Mouse (Mus musculus): Measurements from ENCODE around the gene Appbp2.

The Appbp2 gene

GRCm38 (mm10) chr11:85234990-85235841, at the start of gene Appbp2:
TSS of gene Appbp2 (minus strand) at chr11:85235130.
- peak; percentile 96 for DNase-seq (ENCODE audit: low read depth, low spot score)

GRCm38 (mm10) chr11:85281219-85281878, 46.4 kb upstream of the Appbp2 start:
- DNase-seq (ENCODE audit: low read depth, low spot score) = no peak

GRCm38 (mm10) chr11:85278175-85278574, 43.2 kb upstream of the Appbp2 start:
- no peak for DNase-seq (ENCODE audit: low read depth, low spot score)

GRCm38 (mm10) chr11:85277609-85278008, 42.7 kb upstream of the Appbp2 start:
- DNase-seq (ENCODE audit: low read depth, low spot score) = no peak

GRCm38 (mm10) chr11:85275151-85275550, 40.2 kb upstream of the Appbp2 start:
- DNase-seq (ENCODE audit: low read depth, low spot score) = no peak

GRCm38 (mm10) chr11:85273299-85273698, 38.4 kb upstream of the Appbp2 start:
- no peak for DNase-seq (ENCODE audit: low read depth, low spot score)

- DNase-seq (ENCODE audit: low read depth, low spot score) = peak; percentile 67
These were observed 35.7 kb upstream of the Appbp2 start for GRCm38 (mm10) chr11:85270631-85271030.

- DNase-seq (ENCODE audit: low read depth, low spot score) = no peak
These were observed 32.5 kb upstream of the Appbp2 start for GRCm38 (mm10) chr11:85267393-85267792.

- no peak for DNase-seq (ENCODE audit: low read depth, low spot score)
These were observed 29.7 kb upstream of the Appbp2 start for GRCm38 (mm10) chr11:85264635-85265034.

GRCm38 (mm10) chr11:85261192-85261591, 26.3 kb upstream of the Appbp2 start:
- peak; percentile 69 for DNase-seq (ENCODE audit: low read depth, low spot score)

GRCm38 (mm10) chr11:85258966-85259365, 24.0 kb upstream of the Appbp2 start:
- no peak for DNase-seq (ENCODE audit: low read depth, low spot score)

- DNase-seq (ENCODE audit: low read depth, low spot score) = no peak
These were observed 20.6 kb upstream of the Appbp2 start for GRCm38 (mm10) chr11:85255471-85256027.

- DNase-seq (ENCODE audit: low read depth, low spot score) = no peak
These were observed 18.7 kb upstream of the Appbp2 start for GRCm38 (mm10) chr11:85253641-85254040.

GRCm38 (mm10) chr11:85253006-85253405, 18.1 kb upstream of the Appbp2 start:
- no peak for DNase-seq (ENCODE audit: low read depth, low spot score)

- DNase-seq (ENCODE audit: low read depth, low spot score) = no peak
These were observed 17.0 kb upstream of the Appbp2 start for GRCm38 (mm10) chr11:85251955-85252354.

GRCm38 (mm10) chr11:85250467-85250866, 15.5 kb upstream of the Appbp2 start:
- DNase-seq (ENCODE audit: low read depth, low spot score) = no peak

- no peak for DNase-seq (ENCODE audit: low read depth, low spot score)
These were observed 14.4 kb upstream of the Appbp2 start for GRCm38 (mm10) chr11:85249338-85249737.

GRCm38 (mm10) chr11:85248151-85248550, 13.2 kb upstream of the Appbp2 start:
- no peak for DNase-seq (ENCODE audit: low read depth, low spot score)

- DNase-seq (ENCODE audit: low read depth, low spot score) = no peak
These were observed 6.3 kb upstream of the Appbp2 start for GRCm38 (mm10) chr11:85241226-85241625.

- DNase-seq (ENCODE audit: low read depth, low spot score) = no peak
These were observed 5.3 kb upstream of the Appbp2 start for GRCm38 (mm10) chr11:85240211-85240610.

- DNase-seq (ENCODE audit: low read depth, low spot score) = peak; percentile 80
These were observed 454 bp downstream of the Appbp2 start for GRCm38 (mm10) chr11:85234363-85234989.

GRCm38 (mm10) chr11:85233676-85234210, 1.2 kb downstream of the Appbp2 start:
- DNase-seq (ENCODE audit: low read depth, low spot score) = peak; percentile 3

All from mesoderm, embryonic 11.5 days (tissue).